Mouse (Mus musculus): ENCODE measurements around the gene Ror2. TPM values are rescaled to one million over a fixed set of nuclear protein-coding genes. Genes with fewer than 3 reads are reported as not detected.

Ror2 gene
- polyA plus RNA-seq, 1 experiment from 2014 or later = 9.8 TPM

GRCm38 (mm10) chr13:53177424-53177718 is 108.6 kb downstream of the Ror2 start:
- TF ChIP-seq CTCF (IDR thresholded peaks at IDR 0.05; ENCODE audit: low read depth) = no peak
- H3K4me1 ChIP-seq (replicated peaks; ENCODE audit: control insufficient read depth, insufficient read depth, low read length) = peaks cover 17% of the 10 kb centered on the region
- H3K36me3 ChIP-seq (ENCODE audit: control insufficient read depth, insufficient read depth) = no peaks in the 10 kb centered on the region
- ATAC-seq = no peak
- WGBS = 57% methylated on average over 7 of the region's 7 CpGs
- H3K9ac ChIP-seq (ENCODE audit: low read depth, low read length) = no peak overlapping the region
- H3K9me3 ChIP-seq (ENCODE audit: control insufficient read depth) = no peaks in the 10 kb centered on the region
- no peak overlapping the region for H3K4me2 ChIP-seq (replicated peaks; ENCODE audit: low read depth)
- no peak overlapping the region for H3K27ac ChIP-seq (ENCODE audit: low read depth, low read length)
- H3K4me3 ChIP-seq (ENCODE audit: low read depth, low read length) = no peak overlapping the region
- H3K27me3 ChIP-seq (replicated peaks; ENCODE audit: control insufficient read depth, insufficient read depth, low read length) = no peaks in the 10 kb centered on the region

DNA sequence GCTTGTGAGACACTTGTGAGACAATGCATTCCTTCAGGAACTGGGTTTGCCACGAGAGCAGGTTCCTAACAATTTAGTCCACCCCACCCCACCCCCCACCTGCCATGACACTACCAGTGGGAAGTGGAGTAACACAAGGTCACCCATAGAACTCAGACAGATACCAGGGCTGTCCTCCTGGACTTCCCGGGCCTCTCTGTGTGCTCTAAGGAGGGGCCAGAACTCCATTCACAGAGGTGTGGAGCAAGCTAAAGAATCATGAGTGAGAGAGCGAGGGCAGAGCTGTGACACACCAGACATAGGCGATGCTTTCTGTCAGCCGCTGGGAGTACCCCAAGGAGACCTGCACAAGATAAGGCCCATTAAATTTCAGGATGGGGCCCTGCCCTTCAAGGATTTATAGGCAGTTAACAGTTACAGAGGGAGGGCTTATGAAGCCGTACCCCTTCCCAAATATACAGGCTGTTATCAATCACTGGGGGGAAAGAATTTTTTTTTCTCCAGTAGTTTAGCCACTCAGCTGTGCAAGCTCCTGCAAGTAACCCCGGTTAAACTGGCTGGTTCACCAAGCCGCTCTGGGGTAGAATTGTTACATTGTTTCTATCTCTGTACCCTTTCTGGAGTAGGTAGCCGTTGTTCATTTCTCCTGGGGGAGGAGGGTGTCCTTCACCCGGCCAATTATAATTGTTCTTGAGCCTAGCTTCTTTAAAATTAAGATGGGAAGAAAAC is 109.1 kb downstream of the Ror2 start:
- no peak overlapping the region for H3K9ac ChIP-seq (ENCODE audit: low read depth, low read length)
- no peaks in the 10 kb centered on the region for H3K9me3 ChIP-seq (ENCODE audit: control insufficient read depth)
- no peak overlapping the region for H3K27ac ChIP-seq (ENCODE audit: low read depth, low read length)
- H3K36me3 ChIP-seq (ENCODE audit: control insufficient read depth, insufficient read depth) = no peaks in the 10 kb centered on the region
- WGBS = 41% methylated on average over 10 of the region's 10 CpGs
- H3K4me3 ChIP-seq (ENCODE audit: low read depth, low read length) = no peak overlapping the region
- peak; percentile 38 for ATAC-seq
- no peaks in the 10 kb centered on the region for H3K27me3 ChIP-seq (replicated peaks; ENCODE audit: control insufficient read depth, insufficient read depth, low read length)
- H3K4me1 ChIP-seq (replicated peaks; ENCODE audit: control insufficient read depth, insufficient read depth, low read length) = peaks cover 17% of the 10 kb centered on the region
- TF ChIP-seq CTCF (IDR thresholded peaks at IDR 0.05; ENCODE audit: low read depth) = no peak
- H3K4me2 ChIP-seq (replicated peaks; ENCODE audit: low read depth) = no peak overlapping the region

GRCm38 (mm10) chr13:53175041-53175440 is 110.9 kb downstream of the Ror2 start:
- no peak for ATAC-seq
- Histone ChIP-seq H3K9me3 (ENCODE audit: control insufficient read depth) (no peaks in the 10 kb centered on the region), H3K9ac (ENCODE audit: low read depth, low read length) (no peak overlapping the region), H3K27ac (ENCODE audit: low read depth, low read length) (no peak overlapping the region), H3K4me3 (ENCODE audit: low read depth, low read length) (no peak overlapping the region), H3K4me2 (replicated peaks; ENCODE audit: low read depth) (no peak overlapping the region), H3K36me3 (ENCODE audit: control insufficient read depth, insufficient read depth) (peaks cover 4% of the 10 kb centered on the region; the same call in 1 of the 2 replicates), H3K4me1 (replicated peaks; ENCODE audit: control insufficient read depth, insufficient read depth, low read length) (peaks cover 17% of the 10 kb centered on the region), H3K27me3 (replicated peaks; ENCODE audit: control insufficient read depth, insufficient read depth, low read length) (no peaks in the 10 kb centered on the region)
- TF ChIP-seq CTCF (IDR thresholded peaks at IDR 0.05; ENCODE audit: low read depth) = no peak
- 63% methylated on average over 7 of the region's 7 CpGs for WGBS

GRCm38 (mm10) chr13:53163671-53164070 is 122.3 kb downstream of the Ror2 start:
- Histone ChIP-seq H3K4me2 (replicated peaks; ENCODE audit: low read depth) (no peak overlapping the region), H3K9me3 (ENCODE audit: control insufficient read depth) (no peaks in the 10 kb centered on the region), H3K4me3 (ENCODE audit: low read depth, low read length) (no peak overlapping the region), H3K4me1 (replicated peaks; ENCODE audit: control insufficient read depth, insufficient read depth, low read length) (peaks cover 2% of the 10 kb centered on the region; the same call in 1 of the 2 replicates), H3K9ac (ENCODE audit: low read depth, low read length) (no peak overlapping the region), H3K36me3 (ENCODE audit: control insufficient read depth, insufficient read depth) (no peaks in the 10 kb centered on the region), H3K27me3 (replicated peaks; ENCODE audit: control insufficient read depth, insufficient read depth, low read length) (no peaks in the 10 kb centered on the region), H3K27ac (ENCODE audit: low read depth, low read length) (no peak overlapping the region)
- no peak for ATAC-seq
- TF ChIP-seq CTCF (IDR thresholded peaks at IDR 0.05; ENCODE audit: low read depth) = peak; percentile 56
- 14% methylated on average over 10 of the region's 10 CpGs for WGBS

DNA sequence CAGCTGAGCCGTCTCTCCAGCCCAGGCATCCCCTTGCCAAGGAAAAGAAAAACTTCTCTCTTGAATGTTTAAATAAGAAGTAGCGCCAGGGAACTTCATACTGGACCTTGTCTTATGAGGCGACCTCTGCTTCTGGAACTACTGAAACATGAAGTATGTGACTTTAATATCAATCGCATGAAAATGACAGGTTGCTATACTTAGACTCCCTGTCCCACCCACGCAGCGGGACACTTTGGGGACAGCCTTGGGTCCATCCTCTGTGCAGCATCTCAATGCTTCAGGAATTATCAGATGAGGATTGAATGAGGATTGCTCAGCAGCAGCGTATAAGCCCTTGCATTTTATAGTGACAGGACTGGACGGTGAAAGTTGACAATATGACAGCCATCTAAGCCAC is 122.9 kb downstream of the Ror2 start:
- peaks cover 2% of the 10 kb centered on the region; the same call in 1 of the 2 replicates for H3K4me1 ChIP-seq (replicated peaks; ENCODE audit: control insufficient read depth, insufficient read depth, low read length)
- H3K9ac ChIP-seq (ENCODE audit: low read depth, low read length) = no peak overlapping the region
- no peaks in the 10 kb centered on the region for H3K36me3 ChIP-seq (ENCODE audit: control insufficient read depth, insufficient read depth)
- no peak overlapping the region for H3K27ac ChIP-seq (ENCODE audit: low read depth, low read length)
- H3K4me2 ChIP-seq (replicated peaks; ENCODE audit: low read depth) = no peak overlapping the region
- TF ChIP-seq CTCF (IDR thresholded peaks at IDR 0.05; ENCODE audit: low read depth) = no peak
- no peak overlapping the region for H3K4me3 ChIP-seq (ENCODE audit: low read depth, low read length)
- no peaks in the 10 kb centered on the region for H3K9me3 ChIP-seq (ENCODE audit: control insufficient read depth)
- 52% methylated on average over 8 of the region's 8 CpGs for WGBS
- no peak for ATAC-seq
- H3K27me3 ChIP-seq (replicated peaks; ENCODE audit: control insufficient read depth, insufficient read depth, low read length) = no peaks in the 10 kb centered on the region

- Histone ChIP-seq H3K4me3 (ENCODE audit: low read depth, low read length) (no peak overlapping the region), H3K27me3 (replicated peaks; ENCODE audit: control insufficient read depth, insufficient read depth, low read length) (no peaks in the 10 kb centered on the region), H3K9me3 (ENCODE audit: control insufficient read depth) (no peaks in the 10 kb centered on the region), H3K36me3 (ENCODE audit: control insufficient read depth, insufficient read depth) (no peaks in the 10 kb centered on the region), H3K9ac (ENCODE audit: low read depth, low read length) (no peak overlapping the region), H3K4me1 (replicated peaks; ENCODE audit: control insufficient read depth, insufficient read depth, low read length) (0 out of 2 replicates have a peak, but pooled peaks cover 6% of the 10 kb centered on the region), H3K4me2 (replicated peaks; ENCODE audit: low read depth) (no peak overlapping the region), H3K27ac (ENCODE audit: low read depth, low read length) (no peak overlapping the region)
- 91% methylated on average over 6 of the region's 6 CpGs for WGBS
- no peak for TF ChIP-seq CTCF (IDR thresholded peaks at IDR 0.05; ENCODE audit: low read depth)
- ATAC-seq = no peak
Measured at GRCm38 (mm10) chr13:53159501-53159900, 126.4 kb downstream of the Ror2 start.
